Mouse (Mus musculus): ENCODE data around the gene Sfxn1. TPM values are rescaled to one million over a fixed set of nuclear protein-coding genes. Genes with fewer than 3 reads are reported as not detected.
A peak's percentile ranks its signal among the peaks of the same experiment; 100 is the strongest.

Sfxn1 gene
- polyA plus RNA-seq, 1 experiment from 2014 or later, result 56.2 TPM

- peaks cover 8% of the 10 kb centered on the region for H3K27me3 ChIP-seq
- H3K4me2 ChIP-seq, result no peak overlapping the region
- H3K27ac ChIP-seq (replicated peaks), result no peak overlapping the region
- no peaks in the 10 kb centered on the region for H3K4me1 ChIP-seq (replicated peaks)
- 69% methylated on average over 3 of the region's 3 CpGs for WGBS (ENCODE audit: insufficient replicate concordance)
- H3K36me3 ChIP-seq (replicated peaks), result no peaks in the 10 kb centered on the region
- no peak overlapping the region for H3K9ac ChIP-seq
- no peak for ATAC-seq (ENCODE audit: insufficient read depth)
- no peaks in the 10 kb centered on the region for H3K9me3 ChIP-seq (replicated peaks)
- H3K4me3 ChIP-seq (replicated peaks), result no peak overlapping the region
Measured at GRCm38 (mm10) chr13:54062068-54062467, 9.6 kb upstream of the Sfxn1 start.

- Histone ChIP-seq H3K27me3 (peaks cover 4% of the 10 kb centered on the region; the same call in 1 of the 2 replicates), H3K27ac (replicated peaks) (no peak overlapping the region), H3K4me3 (replicated peaks) (no peak overlapping the region), H3K4me2 (no peak overlapping the region), H3K9ac (no peak overlapping the region), H3K4me1 (replicated peaks) (no peaks in the 10 kb centered on the region), H3K36me3 (replicated peaks) (no peaks in the 10 kb centered on the region), H3K9me3 (replicated peaks) (no peaks in the 10 kb centered on the region)
- ATAC-seq (ENCODE audit: insufficient read depth), result no peak
- WGBS (ENCODE audit: insufficient replicate concordance), result under 1% methylated on average over 3 of the region's 3 CpGs
Measured at GRCm38 (mm10) chr13:54063292-54063691, 8.4 kb upstream of the Sfxn1 start.

GRCm38 (mm10) chr13:54066081-54066746 lies 5.5 kb upstream of the Sfxn1 start:
- Histone ChIP-seq H3K4me3 (replicated peaks) (no peak overlapping the region), H3K27ac (replicated peaks) (no peak overlapping the region), H3K4me2 (no peak overlapping the region), H3K4me1 (replicated peaks) (no peaks in the 10 kb centered on the region), H3K27me3 (peaks cover 4% of the 10 kb centered on the region; the same call in 1 of the 2 replicates), H3K9ac (no peak overlapping the region), H3K36me3 (replicated peaks) (no peaks in the 10 kb centered on the region), H3K9me3 (replicated peaks) (no peaks in the 10 kb centered on the region)
- WGBS (ENCODE audit: insufficient replicate concordance), result 60% methylated on average over 3 of the region's 3 CpGs
- ATAC-seq (ENCODE audit: insufficient read depth), result no peak

GRCm38 (mm10) chr13:54067617-54068166 lies 4.0 kb upstream of the Sfxn1 start:
- Histone ChIP-seq H3K27me3 (peaks cover 4% of the 10 kb centered on the region; the same call in 1 of the 2 replicates), H3K27ac (replicated peaks) (no peak overlapping the region), H3K36me3 (replicated peaks) (no peaks in the 10 kb centered on the region), H3K9me3 (replicated peaks) (no peaks in the 10 kb centered on the region), H3K4me1 (replicated peaks) (peaks cover 9% of the 10 kb centered on the region), H3K4me2 (no peak overlapping the region), H3K9ac (no peak overlapping the region), H3K4me3 (replicated peaks) (no peak overlapping the region)
- no peak for ATAC-seq (ENCODE audit: insufficient read depth)
- 40% methylated on average over 6 of the region's 6 CpGs for WGBS (ENCODE audit: insufficient replicate concordance)

GRCm38 (mm10) chr13:54071011-54071410 lies 658 bp upstream of the Sfxn1 start:
- ATAC-seq (ENCODE audit: insufficient read depth), result no peak
- Histone ChIP-seq H3K4me3 (replicated peaks) (no peak overlapping the region), H3K36me3 (replicated peaks) (peaks cover 9% of the 10 kb centered on the region; the same call in 1 of the 2 replicates), H3K27ac (replicated peaks) (no peak overlapping the region), H3K9ac (no peak overlapping the region), H3K4me2 (no peak overlapping the region), H3K9me3 (replicated peaks) (no peaks in the 10 kb centered on the region), H3K4me1 (replicated peaks) (peaks cover 36% of the 10 kb centered on the region), H3K27me3 (no peaks in the 10 kb centered on the region)
- 82% methylated on average over 9 of the region's 9 CpGs for WGBS (ENCODE audit: insufficient replicate concordance)

GRCm38 (mm10) chr13:54072526-54073057 lies 923 bp downstream of the Sfxn1 start:
- ATAC-seq (ENCODE audit: insufficient read depth), result no peak
- Histone ChIP-seq H3K4me2 (peak overlapping the region; percentile 80), H3K27me3 (no peaks in the 10 kb centered on the region), H3K4me3 (replicated peaks) (peak overlapping the region; percentile 85), H3K36me3 (replicated peaks) (peaks cover 9% of the 10 kb centered on the region; the same call in 1 of the 2 replicates), H3K4me1 (replicated peaks) (peaks cover 49% of the 10 kb centered on the region), H3K9ac (peak overlapping the region; percentile 85), H3K9me3 (replicated peaks) (no peaks in the 10 kb centered on the region), H3K27ac (replicated peaks) (peak overlapping the region; percentile 73)
- 10% methylated on average over 10 of the region's 10 CpGs for WGBS (ENCODE audit: insufficient replicate concordance)

- Histone ChIP-seq H3K9ac (peak overlapping the region; percentile 85; the same call in 1 of the 2 replicates), H3K36me3 (replicated peaks) (peaks cover 12% of the 10 kb centered on the region; the same call in 1 of the 2 replicates), H3K27ac (replicated peaks) (peak overlapping the region; percentile 73), H3K4me1 (replicated peaks) (peaks cover 53% of the 10 kb centered on the region), H3K27me3 (no peaks in the 10 kb centered on the region), H3K9me3 (replicated peaks) (no peaks in the 10 kb centered on the region), H3K4me2 (peak overlapping the region; percentile 80), H3K4me3 (replicated peaks) (peak overlapping the region; percentile 85)
- 0% methylated on average over 1 of the region's 1 CpGs for WGBS (ENCODE audit: insufficient replicate concordance)
- peak; percentile 40 for ATAC-seq (ENCODE audit: insufficient read depth)
Measured at GRCm38 (mm10) chr13:54073066-54073465, 1.4 kb downstream of the Sfxn1 start.

GRCm38 (mm10) chr13:54073491-54073890 lies 1.8 kb downstream of the Sfxn1 start:
- 52% methylated on average over 2 of the region's 2 CpGs for WGBS (ENCODE audit: insufficient replicate concordance)
- no peak overlapping the region for H3K9ac ChIP-seq
- no peaks in the 10 kb centered on the region for H3K27me3 ChIP-seq
- H3K36me3 ChIP-seq (replicated peaks), result peaks cover 12% of the 10 kb centered on the region; the same call in 1 of the 2 replicates
- no peaks in the 10 kb centered on the region for H3K9me3 ChIP-seq (replicated peaks)
- peak overlapping the region; percentile 73 for H3K27ac ChIP-seq (replicated peaks)
- H3K4me1 ChIP-seq (replicated peaks), result peaks cover 56% of the 10 kb centered on the region
- ATAC-seq (ENCODE audit: insufficient read depth), result no peak
- H3K4me3 ChIP-seq (replicated peaks), result peak overlapping the region; percentile 85
- H3K4me2 ChIP-seq, result peak overlapping the region; percentile 80

- 66% methylated on average over 2 of the region's 2 CpGs for WGBS (ENCODE audit: insufficient replicate concordance)
- H3K4me2 ChIP-seq, result no peak overlapping the region
Measured at GRCm38 (mm10) chr13:54075416-54075815, 3.7 kb downstream of the Sfxn1 start.

GRCm38 (mm10) chr13:54076051-54076450 lies 4.4 kb downstream of the Sfxn1 start:
- 88% methylated on average over 6 of the region's 6 CpGs for WGBS (ENCODE audit: insufficient replicate concordance)
- Histone ChIP-seq H3K4me3 (replicated peaks) (no peak overlapping the region), H3K27ac (replicated peaks) (no peak overlapping the region), H3K27me3 (no peaks in the 10 kb centered on the region), H3K36me3 (replicated peaks) (peaks cover 12% of the 10 kb centered on the region; the same call in 1 of the 2 replicates), H3K9me3 (replicated peaks) (no peaks in the 10 kb centered on the region), H3K4me1 (replicated peaks) (peaks cover 80% of the 10 kb centered on the region), H3K4me2 (no peak overlapping the region), H3K9ac (no peak overlapping the region)
- ATAC-seq (ENCODE audit: insufficient read depth), result no peak

More at GRCm38 (mm10) chr13:54075416-54075815, 3.7 kb downstream of the Sfxn1 start:
- H3K4me1 ChIP-seq (replicated peaks), result peaks cover 75% of the 10 kb centered on the region
- H3K4me3 ChIP-seq (replicated peaks), result no peak overlapping the region
- no peak for ATAC-seq (ENCODE audit: insufficient read depth)
- H3K36me3 ChIP-seq (replicated peaks), result peaks cover 12% of the 10 kb centered on the region; the same call in 1 of the 2 replicates
- H3K9ac ChIP-seq, result no peak overlapping the region
- no peak overlapping the region for H3K27ac ChIP-seq (replicated peaks)
- no peaks in the 10 kb centered on the region for H3K27me3 ChIP-seq
- H3K9me3 ChIP-seq (replicated peaks), result no peaks in the 10 kb centered on the region

- WGBS (ENCODE audit: insufficient replicate concordance), result 72% methylated on average over 11 of the region's 11 CpGs
- Histone ChIP-seq H3K4me3 (replicated peaks) (no peak overlapping the region), H3K4me1 (replicated peaks) (peaks cover 80% of the 10 kb centered on the region), H3K36me3 (replicated peaks) (peaks cover 12% of the 10 kb centered on the region; the same call in 1 of the 2 replicates), H3K9me3 (replicated peaks) (no peaks in the 10 kb centered on the region), H3K9ac (no peak overlapping the region), H3K27me3 (no peaks in the 10 kb centered on the region), H3K4me2 (no peak overlapping the region), H3K27ac (replicated peaks) (peak overlapping the region; percentile 49)
- ATAC-seq (ENCODE audit: insufficient read depth), result no peak
Measured at GRCm38 (mm10) chr13:54076762-54077460, 5.2 kb downstream of the Sfxn1 start.
